Mouse (Mus musculus): Measurements from ENCODE around the gene Vwa3a. TPM values are rescaled to one million over a fixed set of nuclear protein-coding genes. Genes with fewer than 3 reads are reported as not detected.

Gene Vwa3a
- polyA plus RNA-seq, 1 experiment, result 0.05 TPM

- no peak overlapping the region for H3K4me2 ChIP-seq (ENCODE audit: low read depth)
- H3ac ChIP-seq (ENCODE audit: control insufficient read depth, insufficient read length), result no peak overlapping the region
- no peaks in the 10 kb centered on the region for H3K36me3 ChIP-seq (ENCODE audit: control insufficient read depth, insufficient read depth)
- no peaks in the 10 kb centered on the region for H3K27me3 ChIP-seq (ENCODE audit: control insufficient read depth, insufficient read depth, insufficient read length)
- H3K4me3 ChIP-seq, result no peak overlapping the region
- peaks cover 63% of the 10 kb centered on the region for H3K79me2 ChIP-seq (ENCODE audit: control insufficient read depth, insufficient read depth)
- TF ChIP-seq MAX (IDR thresholded peaks at IDR 0.05; ENCODE audit: low read depth) (no peak), TCF12 (IDR thresholded peaks at IDR 0.05; ENCODE audit: insufficient read depth, poor library complexity, severe bottlenecking) (no peak), MYOG (IDR thresholded peaks at IDR 0.05; ENCODE audit: control insufficient read depth in 1 of 3, insufficient read depth in 1 of 3, insufficient read length in 2 of 3, low read depth in 2 of 3) (no peak), REST (IDR thresholded peaks at IDR 0.05; ENCODE audit: insufficient read depth, insufficient read length) (no peak), TCF3 (IDR thresholded peaks at IDR 0.05; ENCODE audit: insufficient read length, low read depth) (no peak), CEBPB (IDR thresholded peaks at IDR 0.05; ENCODE audit: insufficient read depth, poor library complexity, severe bottlenecking) (no peak), E2F4 (IDR thresholded peaks at IDR 0.05; ENCODE audit: insufficient read depth) (no peak), MYOD1 (IDR thresholded peaks at IDR 0.05; ENCODE audit: control insufficient read depth in 1 of 3, insufficient read length in 2 of 3, low read depth in 2 of 3) (no peak), USF1 (IDR thresholded peaks at IDR 0.05; ENCODE audit: low read depth) (no peak), POLR2AphosphoS2 (IDR thresholded peaks at IDR 0.05; ENCODE audit: insufficient read length, low read depth) (no peak)
These were observed 43.5 kb upstream of the Vwa3a start for GRCm38 (mm10) chr7:120695641-120696040.

DNA sequence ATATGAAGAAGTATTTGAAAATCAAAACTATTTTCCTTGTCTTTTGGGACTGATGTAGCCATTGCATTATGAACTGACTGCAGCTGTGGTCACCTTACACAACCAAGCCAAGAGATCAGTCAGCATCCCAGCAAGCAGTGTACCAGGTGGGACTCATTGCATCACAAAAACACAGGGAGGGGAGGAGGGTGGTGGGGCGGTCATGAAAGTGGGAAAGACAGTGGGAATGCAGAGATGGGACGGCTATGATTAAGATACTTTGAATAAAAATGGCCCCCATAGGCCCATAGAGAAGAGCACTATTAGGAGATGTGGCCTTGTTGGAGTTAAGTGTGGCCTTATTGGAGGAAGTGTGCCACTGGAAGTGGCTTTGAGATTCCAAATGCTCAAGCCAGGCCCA lies 42.8 kb upstream of the Vwa3a start:
- H3K79me2 ChIP-seq (ENCODE audit: control insufficient read depth, insufficient read depth), result peaks cover 63% of the 10 kb centered on the region
- H3K4me3 ChIP-seq, result no peak overlapping the region
- H3K4me2 ChIP-seq (ENCODE audit: low read depth), result no peak overlapping the region
- no peaks in the 10 kb centered on the region for H3K36me3 ChIP-seq (ENCODE audit: control insufficient read depth, insufficient read depth)
- H3ac ChIP-seq (ENCODE audit: control insufficient read depth, insufficient read length), result no peak overlapping the region
- TF ChIP-seq SRF (IDR thresholded peaks at IDR 0.05; ENCODE audit: control insufficient read depth, insufficient read length, low read depth) (no peak), USF1 (IDR thresholded peaks at IDR 0.05; ENCODE audit: low read depth) (no peak), CEBPB (IDR thresholded peaks at IDR 0.05; ENCODE audit: insufficient read depth, poor library complexity, severe bottlenecking) (no peak), POLR2AphosphoS2 (IDR thresholded peaks at IDR 0.05; ENCODE audit: insufficient read length, low read depth) (no peak), MYOG (IDR thresholded peaks at IDR 0.05; ENCODE audit: control insufficient read depth in 1 of 3, insufficient read depth in 1 of 3, insufficient read length in 2 of 3, low read depth in 2 of 3) (no peak)
- no peaks in the 10 kb centered on the region for H3K27me3 ChIP-seq (ENCODE audit: control insufficient read depth, insufficient read depth, insufficient read length)

GRCm38 (mm10) chr7:120699586-120699985 lies 39.5 kb upstream of the Vwa3a start:
- Histone ChIP-seq H3K36me3 (ENCODE audit: control insufficient read depth, insufficient read depth) (no peaks in the 10 kb centered on the region), H3K4me2 (ENCODE audit: low read depth) (no peak overlapping the region), H3K27me3 (ENCODE audit: control insufficient read depth, insufficient read depth, insufficient read length) (no peaks in the 10 kb centered on the region), H3K79me2 (ENCODE audit: control insufficient read depth, insufficient read depth) (peaks cover 54% of the 10 kb centered on the region), H3ac (ENCODE audit: control insufficient read depth, insufficient read length) (no peak overlapping the region), H3K4me3 (no peak overlapping the region)
- TF ChIP-seq MYOD1 (IDR thresholded peaks at IDR 0.05; ENCODE audit: control insufficient read depth in 1 of 3, insufficient read length in 2 of 3, low read depth in 2 of 3) (no peak), TCF3 (IDR thresholded peaks at IDR 0.05; ENCODE audit: insufficient read length, low read depth) (no peak), POLR2AphosphoS2 (IDR thresholded peaks at IDR 0.05; ENCODE audit: insufficient read length, low read depth) (no peak), TCF12 (IDR thresholded peaks at IDR 0.05; ENCODE audit: insufficient read depth, poor library complexity, severe bottlenecking) (no peak), POLR2A (IDR thresholded peaks at IDR 0.05; ENCODE audit: insufficient read length, low read depth) (no peak), SRF (IDR thresholded peaks at IDR 0.05; ENCODE audit: control insufficient read depth, insufficient read length, low read depth) (no peak), REST (IDR thresholded peaks at IDR 0.05; ENCODE audit: insufficient read depth, insufficient read length) (no peak), USF1 (IDR thresholded peaks at IDR 0.05; ENCODE audit: low read depth) (no peak), MYOG (IDR thresholded peaks at IDR 0.05; ENCODE audit: control insufficient read depth in 1 of 3, insufficient read depth in 1 of 3, insufficient read length in 2 of 3, low read depth in 2 of 3) (no peak), CEBPB (IDR thresholded peaks at IDR 0.05; ENCODE audit: insufficient read depth, poor library complexity, severe bottlenecking) (no peak), MAX (IDR thresholded peaks at IDR 0.05; ENCODE audit: low read depth) (no peak), E2F4 (IDR thresholded peaks at IDR 0.05; ENCODE audit: insufficient read depth) (no peak)

GRCm38 (mm10) chr7:120703888-120704287 lies 35.2 kb upstream of the Vwa3a start:
- Histone ChIP-seq H3K27me3 (ENCODE audit: control insufficient read depth, insufficient read depth, insufficient read length) (no peaks in the 10 kb centered on the region), H3ac (ENCODE audit: control insufficient read depth, insufficient read length) (no peak overlapping the region), H3K4me3 (no peak overlapping the region), H3K36me3 (ENCODE audit: control insufficient read depth, insufficient read depth) (no peaks in the 10 kb centered on the region), H3K79me2 (ENCODE audit: control insufficient read depth, insufficient read depth) (peaks cover 46% of the 10 kb centered on the region), H3K4me2 (ENCODE audit: low read depth) (no peak overlapping the region)
- TF ChIP-seq USF1 (IDR thresholded peaks at IDR 0.05; ENCODE audit: low read depth) (no peak), TCF12 (IDR thresholded peaks at IDR 0.05; ENCODE audit: insufficient read depth, poor library complexity, severe bottlenecking) (no peak), POLR2A (IDR thresholded peaks at IDR 0.05; ENCODE audit: insufficient read length, low read depth) (no peak), CEBPB (IDR thresholded peaks at IDR 0.05; ENCODE audit: insufficient read depth, poor library complexity, severe bottlenecking) (no peak), MYOD1 (IDR thresholded peaks at IDR 0.05; ENCODE audit: control insufficient read depth in 1 of 3, insufficient read length in 2 of 3, low read depth in 2 of 3) (peak in 2 of 3 experiments; percentile 4 to 30), POLR2AphosphoS2 (IDR thresholded peaks at IDR 0.05; ENCODE audit: insufficient read length, low read depth) (no peak)

DNA sequence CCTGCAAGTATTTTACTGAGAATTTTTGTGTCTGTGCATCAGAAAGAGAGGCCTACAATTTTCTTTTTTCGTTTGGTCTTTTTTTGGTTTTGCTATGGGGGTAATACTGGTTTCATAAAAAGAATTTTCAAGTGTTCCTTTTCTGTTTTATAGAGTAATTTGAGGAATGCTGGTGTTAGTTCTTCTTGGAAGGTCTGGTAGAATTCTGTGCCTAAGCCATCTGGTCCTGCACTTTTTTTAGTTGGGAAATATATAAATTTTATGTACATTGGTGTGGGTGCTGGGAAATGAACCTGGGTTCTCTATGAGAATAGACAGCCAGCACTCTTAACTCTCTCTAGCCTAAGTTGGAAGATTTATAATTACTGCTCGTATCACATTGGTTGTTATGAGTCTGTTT lies 27.0 kb upstream of the Vwa3a start:
- TF ChIP-seq POLR2AphosphoS2 (IDR thresholded peaks at IDR 0.05; ENCODE audit: insufficient read length, low read depth), result no peak
- TF ChIP-seq POLR2A (IDR thresholded peaks at IDR 0.05; ENCODE audit: insufficient read length, low read depth), result no peak
- H3K27me3 ChIP-seq (ENCODE audit: control insufficient read depth, insufficient read depth, insufficient read length), result no peaks in the 10 kb centered on the region
- H3K36me3 ChIP-seq (ENCODE audit: control insufficient read depth, insufficient read depth), result no peaks in the 10 kb centered on the region

More for the DNA sequence above, 27.0 kb upstream of the Vwa3a start:
- peaks cover 78% of the 10 kb centered on the region for H3K79me2 ChIP-seq (ENCODE audit: control insufficient read depth, insufficient read depth)
- H3K4me3 ChIP-seq, result no peak overlapping the region
- no peak overlapping the region for H3K4me2 ChIP-seq (ENCODE audit: low read depth)
- no peak overlapping the region for H3ac ChIP-seq (ENCODE audit: control insufficient read depth, insufficient read length)

Measured in myocyte (in vitro differentiated cells).